Mouse (Mus musculus) lung, embryonic 14.5 days (tissue): ENCODE data around the gene Spef1. TPM values are rescaled to one million over a fixed set of nuclear protein-coding genes. Genes with fewer than 3 reads are reported as not detected.
A peak's percentile ranks its signal among the peaks of the same experiment; 100 is the strongest.

Source experiments
- ATAC-seq: fragments of 200-750 bp; cut with Nextera tagmentation; 2 replicates; pipeline ENCODE4 v1.8.0; 2017; ENCODE audit warnings: mild to moderate bottlenecking, moderate TSS enrichment, moderate library complexity; ENCODE audit not compliant: insufficient read depth
- DNase-seq: peaks from one replicate; pipeline ENCODE4 v3.0.0-alpha.2; 2015
- H3K27ac ChIP-seq: fragments of 300-500 bp; sonication (generic); 2 replicates; pipeline ENCODE4 v1.5.1; 2014; ENCODE audit warnings: low read depth, mild to moderate bottlenecking, moderate library complexity
- H3K27me3 ChIP-seq: fragments of 300-500 bp; sonication (generic); 2 replicates; pipeline ENCODE4 v1.6.1; 2014; ENCODE audit warnings: low read length, control low read depth; ENCODE audit not compliant: insufficient read depth
- H3K36me3 ChIP-seq: fragments of 300-500 bp; sonication (generic); 2 replicates; pipeline ENCODE4 v1.6.1; 2014; ENCODE audit warnings: control low read depth; ENCODE audit not compliant: insufficient read depth
- H3K4me1 ChIP-seq: fragments of 300-500 bp; sonication (generic); 2 replicates; pipeline ENCODE4 v1.6.1; 2014; ENCODE audit warnings: antibody characterized with exemption, control low read depth; ENCODE audit not compliant: insufficient read depth
- H3K4me2 ChIP-seq: fragments of 300-500 bp; sonication (generic); 2 replicates; pipeline ENCODE4 v1.6.1; 2014; ENCODE audit warnings: mild to moderate bottlenecking
- H3K4me3 ChIP-seq: fragments of 300-500 bp; sonication (generic); 2 replicates; pipeline ENCODE4 v1.5.1; 2014; ENCODE audit warnings: low read depth, low read length
- H3K9ac ChIP-seq: fragments of 300-500 bp; sonication (generic); 2 replicates; pipeline ENCODE4 v1.6.1; 2014
- H3K9me3 ChIP-seq: fragments of 300-500 bp; sonication (generic); 2 replicates; pipeline ENCODE4 v1.6.1; 2016; ENCODE audit warnings: low read depth, low read length, control low read depth
- CTCF ChIP-seq: IDR thresholded peaks from 2 replicates; pipeline ENCODE4 v1.5.1; 2016; ENCODE audit warnings: antibody characterized with exemption, low read depth
- WGBS: fragments of 180-500 bp; shearing (Covaris S2); extraction: QIAGEN DNeasy Blood & Tissue Kit; methylation state at CpG from one replicate; pipeline ENCODE4 v1.1.7; 2014; 5-methylcytosine and 5-hydroxymethylcytosine counted together
- polyA plus RNA-seq: library from polyadenylated mRNA; unstranded; fragments of >200 nt; fragmentation: Nextera tagmentation; extraction: Ambion mirVana; gene quantifications from 2 replicates; pipeline ENCODE4 v1.2.1, GENCODE M21; 2014

Spef1 gene
- polyA plus RNA-seq, 1 experiment from 2014 or later, result 5.7 TPM

DNA sequence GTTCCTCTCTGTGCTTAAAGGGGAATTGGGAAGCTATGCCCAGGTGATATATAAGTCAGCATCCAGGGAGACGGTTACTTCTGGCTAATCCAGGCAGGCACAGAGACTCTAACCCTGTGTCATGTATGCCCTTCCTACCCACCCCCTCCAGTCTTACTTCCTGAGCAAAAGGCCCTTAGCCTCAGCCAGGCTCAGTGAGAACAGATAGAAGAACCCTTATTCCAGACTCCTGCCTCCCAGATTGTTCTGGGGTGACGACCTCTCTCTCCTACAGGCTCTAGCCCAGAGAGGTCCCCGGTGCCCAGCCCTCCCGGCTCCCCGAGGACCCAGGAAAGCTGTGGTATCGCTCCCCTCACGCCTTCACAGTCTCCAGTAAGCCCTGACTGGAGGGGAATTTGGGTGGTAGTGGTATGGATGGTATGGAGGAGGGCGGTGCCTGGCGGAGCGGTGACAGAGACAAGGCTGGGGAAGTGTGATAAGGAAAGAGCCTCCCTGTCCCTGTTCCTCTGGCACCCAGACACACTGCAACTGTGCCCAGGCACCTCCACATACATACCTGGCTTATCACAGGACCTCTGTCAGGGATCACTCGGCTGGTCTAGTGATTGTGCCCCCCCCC is 51.5 kb downstream of the Spef1 start:
- Histone ChIP-seq H3K4me2 (no peak overlapping the region), H3K36me3 (peaks cover 42% of the 10 kb centered on the region), H3K27me3 (no peaks in the 10 kb centered on the region), H3K9ac (peak overlapping the region; percentile 38; the same call in 1 of the 2 replicates), H3K4me3 (no peak overlapping the region), H3K9me3 (no peaks in the 10 kb centered on the region), H3K27ac (peak overlapping the region; percentile 42; the same call in 1 of the 2 replicates), H3K4me1 (no peaks in the 10 kb centered on the region)
- peak; percentile 63 for ATAC-seq
- DNase-seq, result no peak
- TF ChIP-seq CTCF, result no peak
- 45% methylated on average over 11 of the region's 11 CpGs for WGBS

DNA sequence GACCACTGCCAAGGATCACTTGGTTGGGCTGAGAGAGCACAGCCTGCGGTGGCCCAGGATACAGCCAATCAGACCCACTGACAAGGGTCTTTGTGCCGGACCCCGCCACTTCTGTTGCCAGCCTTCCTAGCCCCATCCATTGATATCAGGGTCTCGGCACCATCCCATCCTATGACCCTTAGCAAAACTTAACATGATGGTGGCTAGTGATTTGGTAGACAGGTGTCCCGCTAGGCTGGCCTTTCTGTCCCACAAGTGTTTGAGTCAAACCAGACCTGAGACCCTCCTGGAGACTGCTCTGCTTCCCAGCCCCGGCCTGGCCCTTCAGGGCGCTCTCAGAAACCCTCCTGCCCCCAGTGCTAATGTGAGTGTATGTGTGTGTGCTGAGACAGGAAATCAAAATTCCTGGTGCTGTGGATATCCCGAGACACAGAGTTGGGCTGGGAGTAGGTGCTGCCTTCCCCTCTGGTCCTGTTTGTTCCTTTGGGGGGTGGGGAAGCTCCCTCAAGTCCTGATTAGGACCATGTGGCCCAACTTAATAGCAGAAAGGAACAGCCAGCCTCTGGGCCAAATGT is 52.2 kb downstream of the Spef1 start:
- Histone ChIP-seq H3K27ac (peak overlapping the region; percentile 26; the same call in 1 of the 2 replicates), H3K4me2 (no peak overlapping the region), H3K4me1 (no peaks in the 10 kb centered on the region), H3K9ac (no peak overlapping the region), H3K4me3 (no peak overlapping the region), H3K36me3 (peaks cover 40% of the 10 kb centered on the region), H3K9me3 (no peaks in the 10 kb centered on the region), H3K27me3 (no peaks in the 10 kb centered on the region)
- no peak for ATAC-seq
- WGBS, result 69% methylated on average over 8 of the region's 8 CpGs
- no peak for DNase-seq
- TF ChIP-seq CTCF, result no peak

DNA sequence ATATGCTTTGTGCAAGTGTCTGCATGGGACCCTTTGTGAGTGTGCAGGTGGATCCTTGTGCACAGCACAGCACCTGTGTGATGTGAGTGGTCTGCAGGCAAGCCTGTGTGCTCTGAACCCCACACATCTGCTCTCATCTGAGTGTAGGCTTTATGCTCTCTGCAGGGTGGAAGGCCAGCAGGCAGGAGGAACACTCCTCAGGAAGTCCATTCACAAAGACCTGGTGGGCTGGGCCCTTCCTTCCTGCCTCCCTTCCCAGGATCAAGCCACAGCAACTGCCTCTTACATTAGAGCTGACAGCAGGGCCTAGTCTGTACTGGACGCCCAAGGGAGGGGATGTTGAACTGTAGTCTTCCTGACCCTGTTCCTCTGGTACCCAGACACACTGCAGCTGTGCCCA is 52.7 kb downstream of the Spef1 start:
- no peak overlapping the region for H3K4me2 ChIP-seq
- DNase-seq (peak; percentile 54), ATAC-seq (peak; percentile 59; the same call in 1 of the 2 replicates)
- no peak for TF ChIP-seq CTCF
- H3K4me1 ChIP-seq, result no peaks in the 10 kb centered on the region; the same call in 1 of the 2 replicates
- no peaks in the 10 kb centered on the region for H3K27me3 ChIP-seq
- H3K4me3 ChIP-seq, result no peak overlapping the region
- no peak overlapping the region for H3K9ac ChIP-seq
- H3K27ac ChIP-seq, result 0 out of 2 replicates have a peak overlapping the region, but pooled peaks have one; percentile 47
- H3K9me3 ChIP-seq, result no peaks in the 10 kb centered on the region
- peaks cover 34% of the 10 kb centered on the region for H3K36me3 ChIP-seq
- 23% methylated on average over 1 of the region's 1 CpGs for WGBS

DNA sequence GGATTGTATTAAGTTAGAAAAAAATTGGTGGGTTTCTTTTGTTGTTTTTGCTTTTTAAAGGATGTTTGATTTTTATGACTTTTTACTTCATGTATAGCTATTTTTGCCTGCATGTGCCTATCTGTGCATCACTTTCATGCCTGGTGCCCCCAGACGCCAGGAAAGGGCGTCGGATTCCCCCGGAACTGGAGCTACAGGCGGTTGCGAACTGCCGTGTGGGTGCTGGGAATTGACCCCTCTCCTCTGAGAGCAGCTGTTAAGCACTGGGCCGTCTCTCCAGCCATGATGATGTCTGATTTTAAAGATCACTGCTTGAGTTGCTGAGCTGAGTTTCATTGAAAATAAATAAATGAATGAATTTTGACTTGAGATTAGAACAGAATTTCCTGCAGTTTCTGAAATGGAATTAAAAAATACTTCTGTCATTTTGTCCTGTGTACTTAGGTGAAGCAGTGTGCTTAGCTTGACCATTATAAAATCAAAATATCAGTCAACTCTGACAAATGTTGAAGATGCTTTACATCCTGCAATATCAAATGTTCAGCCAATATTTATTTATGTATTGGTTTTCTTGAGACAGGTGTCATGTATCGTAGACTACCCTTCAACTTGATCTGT is 54.0 kb downstream of the Spef1 start, which contains the start of gene Gm11037:
Gene Gm11037, plus strand, starts transcription at position 568 of the 618 bp plus-strand sequence.
- no peak within 1 kb of the TSS for H3K9ac ChIP-seq
- no peak for ATAC-seq
- no peak within 1 kb of the TSS for H3K4me2 ChIP-seq
- no peak for TF ChIP-seq CTCF
- 0 out of 2 replicates have a peak within 1 kb of the TSS, but pooled peaks have one; percentile 47 for H3K27ac ChIP-seq
- no peak within 1 kb of the TSS for H3K4me3 ChIP-seq
- H3K9me3 ChIP-seq, result no peaks in the 10 kb centered on the region
- no peaks in the 10 kb centered on the region for H3K27me3 ChIP-seq
- peaks cover 24% of the 10 kb centered on the region for H3K36me3 ChIP-seq
- no peaks in the 10 kb centered on the region; the same call in none of the 2 replicates for H3K4me1 ChIP-seq
- no peak for DNase-seq
- WGBS, result 76% methylated on average over 9 of the region's 9 CpGs

DNA sequence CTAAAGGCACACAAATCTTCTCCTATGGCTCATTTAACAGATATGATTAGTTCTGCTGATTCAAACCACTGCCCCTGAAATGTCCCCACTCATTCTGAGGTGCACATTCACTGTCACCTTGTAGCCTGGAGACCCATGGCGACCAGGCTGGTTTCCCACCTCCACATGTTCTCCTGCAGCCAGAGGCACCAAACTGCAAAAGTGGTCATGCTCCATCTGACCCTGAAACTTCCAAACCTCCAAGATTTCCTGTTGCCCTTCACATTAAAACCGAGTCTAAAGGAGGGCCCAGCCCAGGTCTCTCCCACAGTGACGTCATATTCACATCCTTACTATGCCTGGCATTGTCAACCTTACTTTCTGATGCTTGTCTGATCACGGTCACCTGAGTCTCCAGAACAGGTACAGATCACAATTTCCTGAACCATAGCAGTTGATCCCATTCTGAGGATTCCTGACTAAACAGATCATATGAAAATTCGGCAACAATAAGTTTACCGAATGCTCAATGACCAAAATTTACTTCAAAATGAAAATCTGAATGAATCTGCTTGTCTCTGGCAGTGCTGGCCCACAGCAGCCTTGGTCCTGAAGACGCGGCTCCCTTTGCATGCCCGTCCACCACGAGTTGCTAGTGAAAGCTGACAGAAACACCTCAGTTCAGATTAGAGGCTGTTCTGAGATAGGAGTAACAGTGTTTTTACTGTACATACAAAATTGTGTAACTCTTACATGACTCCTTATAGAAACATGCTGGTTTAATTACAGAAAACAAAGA is 54.8 kb downstream of the Spef1 start:
- Histone ChIP-seq H3K4me2 (no peak overlapping the region), H3K4me3 (no peak overlapping the region), H3K27ac (no peak overlapping the region), H3K9ac (no peak overlapping the region), H3K4me1 (no peaks in the 10 kb centered on the region; the same call in none of the 2 replicates), H3K36me3 (peaks cover 17% of the 10 kb centered on the region), H3K27me3 (no peaks in the 10 kb centered on the region), H3K9me3 (no peaks in the 10 kb centered on the region)
- ATAC-seq (no peak), DNase-seq (no peak)
- no peak for TF ChIP-seq CTCF
- 72% methylated on average over 10 of the region's 10 CpGs for WGBS

DNA sequence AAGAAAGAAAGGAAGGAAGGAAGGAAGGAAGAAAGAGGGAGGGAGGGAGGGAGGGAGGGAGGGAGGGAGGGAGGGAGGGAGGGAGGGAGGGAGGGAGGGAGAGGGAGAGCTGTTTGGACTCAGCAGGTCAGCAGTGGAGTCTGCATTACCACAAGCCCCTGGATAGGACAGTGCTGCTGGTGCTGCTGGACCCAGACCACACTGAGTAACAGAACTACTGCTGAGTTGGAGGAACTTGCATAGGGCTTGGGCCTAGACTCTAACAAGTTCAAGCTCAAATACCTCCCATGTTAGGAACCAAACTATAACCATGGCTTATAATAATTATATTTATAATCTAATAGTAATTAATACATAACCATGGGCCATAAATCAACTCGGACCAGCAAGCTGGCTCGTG is 56.2 kb downstream of the Spef1 start:
- Histone ChIP-seq H3K9me3 (no peaks in the 10 kb centered on the region), H3K36me3 (peaks cover 16% of the 10 kb centered on the region), H3K4me1 (peaks cover 11% of the 10 kb centered on the region), H3K9ac (no peak overlapping the region), H3K27ac (no peak overlapping the region), H3K4me3 (no peak overlapping the region), H3K27me3 (no peaks in the 10 kb centered on the region), H3K4me2 (no peak overlapping the region)
- no peak for TF ChIP-seq CTCF
- no peak for DNase-seq
- ATAC-seq, result no peak
- 72% methylated on average over 2 of the region's 2 CpGs for WGBS

DNA sequence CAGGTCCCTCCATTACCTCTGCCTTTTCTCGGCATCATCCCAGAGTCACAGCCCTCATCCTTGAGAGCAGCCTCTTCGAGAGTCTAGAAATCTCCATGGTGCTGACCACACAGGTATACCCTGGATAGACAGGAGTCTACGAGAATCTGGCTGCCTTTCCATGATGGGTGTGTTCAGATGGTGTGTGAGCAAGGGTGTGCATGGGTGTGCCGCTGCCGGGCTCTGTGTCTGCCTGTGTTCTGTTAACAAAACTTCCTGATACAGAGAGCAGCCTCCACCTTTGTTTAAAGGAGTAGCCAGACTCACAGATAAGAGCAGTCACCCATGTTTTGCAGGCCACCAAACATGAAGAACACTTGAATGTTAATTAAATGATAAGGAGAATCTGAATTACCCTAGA is 57.2 kb downstream of the Spef1 start:
- H3K27ac ChIP-seq, result no peak overlapping the region
- H3K4me2 ChIP-seq, result no peak overlapping the region
- peaks cover 11% of the 10 kb centered on the region for H3K4me1 ChIP-seq
- H3K4me3 ChIP-seq, result no peak overlapping the region
- no peaks in the 10 kb centered on the region for H3K27me3 ChIP-seq
- H3K36me3 ChIP-seq, result peaks cover 10% of the 10 kb centered on the region
- 63% methylated on average over 5 of the region's 5 CpGs for WGBS
- no peak for DNase-seq
- no peak for TF ChIP-seq CTCF
- ATAC-seq, result no peak
- H3K9me3 ChIP-seq, result no peaks in the 10 kb centered on the region
- H3K9ac ChIP-seq, result no peak overlapping the region
